Mouse (Mus musculus) liver, embryonic 14.5 days (tissue): ENCODE data around the gene Defb18. TPM values are rescaled to one million over a fixed set of nuclear protein-coding genes. Genes with fewer than 3 reads are reported as not detected.
"Not testable (repeated sequence)": the region's sequence is repeated elsewhere in the genome, so short reads cannot be mapped to it uniquely, and the experiment has no call there.

Experiments
- ATAC-seq: fragments of 200-750 bp; cut with Nextera tagmentation; 2 replicates; pipeline ENCODE4 v1.8.0; 2017; ENCODE audit warnings: moderate number of reproducible peaks, mild to moderate bottlenecking, moderate library complexity; ENCODE audit not compliant: insufficient read depth
- DNase-seq, 3 experiments: peaks; one replicate each; pipeline ENCODE4 v3.0.0-alpha.2; 2012 to 2013; ENCODE audit warnings: low read depth in 3 of 3, low spot score in 3 of 3
- H3K27ac ChIP-seq: fragments of 300-500 bp; sonication (generic); 2 replicates; pipeline ENCODE4 v1.5.1; 2014; ENCODE audit warnings: moderate library complexity, mild to moderate bottlenecking, control low read depth, inconsistent platforms
- H3K27me3 ChIP-seq: fragments of 300-500 bp; sonication (generic); 2 replicates; pipeline ENCODE4 v1.6.1; 2014; ENCODE audit warnings: mild to moderate bottlenecking, low read length, moderate library complexity; ENCODE audit not compliant: control insufficient read depth, insufficient read depth
- H3K36me3 ChIP-seq: fragments of 300-500 bp; sonication (generic); replicated peaks from 2 replicates; pipeline ENCODE4 v1.6.1; 2014; ENCODE audit warnings: low read depth; ENCODE audit not compliant: control insufficient read depth, insufficient read depth
- H3K4me1 ChIP-seq, 2 experiments: fragments of 200-500 bp in 1 of 2; fragments of 300-500 bp in 1 of 2; sonication (generic) in 1 of 2; replicated peaks; 2 replicates each; pipeline ENCODE4 v1.6.1; 2012 to 2014; ENCODE audit warnings: antibody characterized with exemption in 1 of 2, inconsistent platforms in 1 of 2, low read length in 1 of 2; ENCODE audit not compliant: control insufficient read depth in 2 of 2, insufficient read depth in 2 of 2
- H3K4me2 ChIP-seq: fragments of 300-500 bp; sonication (generic); 2 replicates; pipeline ENCODE4 v1.6.1; 2014; ENCODE audit warnings: low read depth, mild to moderate bottlenecking, control low read depth, moderate library complexity
- H3K4me3 ChIP-seq, 2 experiments: fragments of 200-500 bp in 1 of 2; fragments of 300-500 bp in 1 of 2; sonication (generic) in 1 of 2; 2 replicates each; pipeline ENCODE4 v1.5.1; 2012 to 2014; ENCODE audit warnings: low read depth in 2 of 2, low read length in 2 of 2, mild to moderate bottlenecking in 2 of 2, control low read depth in 1 of 2, inconsistent platforms in 1 of 2, moderate library complexity in 1 of 2; ENCODE audit not compliant: insufficient read depth in 1 of 2
- H3K9ac ChIP-seq: fragments of 300-500 bp; sonication (generic); replicated peaks from 2 replicates; pipeline ENCODE4 v1.6.1; 2014; ENCODE audit warnings: mild to moderate bottlenecking, control low read depth, moderate library complexity
- H3K9me3 ChIP-seq: fragments of 300-500 bp; sonication (generic); 2 replicates; pipeline ENCODE4 v1.6.1; 2016; ENCODE audit warnings: low read length, mixed read lengths; ENCODE audit not compliant: control insufficient read depth
- CTCF ChIP-seq: IDR thresholded peaks from 2 replicates; pipeline ENCODE4 v1.5.1; 2016; ENCODE audit warnings: antibody characterized with exemption, low read depth, control low read depth
- EP300 ChIP-seq: IDR thresholded peaks from 2 replicates; pipeline ENCODE4 v1.6.1; 2016; ENCODE audit warnings: antibody characterized with exemption, low read depth
- WGBS: fragments of 180-500 bp; shearing (Covaris S2); extraction: QIAGEN DNeasy Blood & Tissue Kit; methylation state at CpG from one replicate; pipeline ENCODE4 v1.1.7; 2014; ENCODE audit not compliant: insufficient replicate concordance; 5-methylcytosine and 5-hydroxymethylcytosine counted together
- polyA plus RNA-seq, 2 experiments: library from polyadenylated mRNA; depleted of rRNA in 1 of 2; stranded (reverse) in 1 of 2; unstranded in 1 of 2; fragments of >200 nt; fragmentation: Nextera tagmentation in 1 of 2; extraction: Ambion mirVana in 1 of 2; gene quantifications; 2 replicates each; pipeline versions ENCODE4 v1.2.1 to v1.2.3; 2012 to 2014

The Defb18 gene
- polyA plus RNA-seq (2012; rRNA removed) (not detected in 2 replicates), polyA plus RNA-seq (2014; fragmentation: Nextera tagmentation; extraction: Ambion mirVana) (not detected in 2 replicates)

DNA sequence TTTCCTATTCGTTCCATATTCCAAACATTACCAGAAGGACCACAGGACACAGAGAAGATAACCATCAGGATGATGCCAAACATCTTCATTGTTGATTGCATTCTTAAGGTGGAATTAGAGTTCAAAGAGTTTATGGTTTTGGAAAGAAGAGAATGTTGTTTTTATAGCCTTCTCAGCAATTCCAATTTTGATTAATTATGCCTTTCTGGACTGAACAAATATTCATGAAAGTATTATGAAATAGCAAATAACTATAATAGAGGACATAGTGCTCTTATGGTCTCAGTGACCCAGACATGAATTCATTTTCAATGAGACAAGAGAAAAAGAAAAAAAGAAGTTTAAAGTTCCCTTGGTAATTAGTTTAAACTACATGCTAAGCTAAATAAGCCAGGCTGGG lies at the start of gene Defb18:
Defb18 (minus strand) TSS at position 101 of the 400 bp plus-strand sequence.
- no peak for DNase-seq
- no peak for ATAC-seq

DNA sequence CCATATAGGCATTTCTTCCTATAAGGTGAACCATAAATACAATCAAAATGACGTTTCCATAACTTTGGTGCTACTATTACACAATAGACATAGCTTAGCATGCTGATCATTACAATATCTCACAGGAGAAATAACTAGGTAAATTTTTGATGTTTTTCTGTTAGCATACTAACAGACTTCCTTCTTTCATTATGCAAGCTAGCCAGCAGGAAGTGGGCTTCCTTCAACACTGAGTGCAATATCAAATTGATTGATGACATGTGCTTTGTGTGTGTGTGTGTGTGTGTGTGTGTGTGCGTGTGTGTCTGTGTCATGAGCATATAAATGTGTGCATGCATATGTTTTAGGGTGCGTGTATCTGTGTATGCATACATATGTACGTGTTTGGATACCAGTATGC lies 33.9 kb upstream of the Defb18 start:
- no peak overlapping the region for H3K4me3 ChIP-seq
- DNase-seq (no peak), ATAC-seq (no peak)
- H3K36me3 ChIP-seq = no peaks in the 10 kb centered on the region
- no peak overlapping the region for H3K27ac ChIP-seq
- no peak overlapping the region for H3K4me2 ChIP-seq
- no peaks in the 10 kb centered on the region for H3K9me3 ChIP-seq
- H3K4me1 ChIP-seq = no peaks in the 10 kb centered on the region
- 38% methylated on average over 4 of the region's 4 CpGs for WGBS
- H3K9ac ChIP-seq = no peak overlapping the region
- no peaks in the 10 kb centered on the region for H3K27me3 ChIP-seq
- TF ChIP-seq CTCF (no peak), EP300 (no peak)

More for the DNA sequence above, at the start of gene Defb18:
- Histone ChIP-seq H3K4me1 (no peaks in the 10 kb centered on the region), H3K9me3 (no peaks in the 10 kb centered on the region), H3K36me3 (no peaks in the 10 kb centered on the region), H3K4me3 (no peak within 1 kb of the TSS), H3K27me3 (no peaks in the 10 kb centered on the region), H3K9ac (no peak within 1 kb of the TSS), H3K4me2 (no peak within 1 kb of the TSS), H3K27ac (no peak within 1 kb of the TSS)
- TF ChIP-seq EP300 = no peak
- TF ChIP-seq CTCF = no peak
- WGBS = 33% methylated on average over 1 of the region's 1 CpGs

DNA sequence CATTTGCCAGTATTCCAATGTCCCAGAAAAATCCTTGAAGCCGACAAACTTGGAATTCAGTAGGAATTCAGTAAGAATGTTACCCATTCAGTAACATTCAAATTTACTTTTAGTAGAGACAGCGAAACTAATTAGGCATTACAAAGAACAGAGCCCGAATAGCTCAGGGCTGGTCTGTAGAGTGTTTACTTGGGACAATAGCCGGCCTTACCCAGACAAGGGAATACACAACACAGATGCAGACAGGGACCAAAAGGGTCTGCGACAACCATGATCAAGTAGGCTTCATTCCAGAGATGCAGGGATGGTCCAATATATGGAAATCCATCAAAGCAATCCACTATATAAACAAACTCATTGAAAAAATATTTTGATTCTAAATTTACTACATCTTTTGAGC lies 31.6 kb upstream of the Defb18 start:
- ATAC-seq = no peak
- 62% methylated on average over 5 of the region's 5 CpGs for WGBS
- DNase-seq = no peak
- Histone ChIP-seq H3K9me3 (no peaks in the 10 kb centered on the region), H3K4me1 (no peaks in the 10 kb centered on the region), H3K27ac (no peak overlapping the region), H3K4me3 (no peak overlapping the region), H3K9ac (no peak overlapping the region), H3K27me3 (no peaks in the 10 kb centered on the region), H3K4me2 (no peak overlapping the region), H3K36me3 (no peaks in the 10 kb centered on the region)
- no peak for TF ChIP-seq CTCF
- no peak for TF ChIP-seq EP300

DNA sequence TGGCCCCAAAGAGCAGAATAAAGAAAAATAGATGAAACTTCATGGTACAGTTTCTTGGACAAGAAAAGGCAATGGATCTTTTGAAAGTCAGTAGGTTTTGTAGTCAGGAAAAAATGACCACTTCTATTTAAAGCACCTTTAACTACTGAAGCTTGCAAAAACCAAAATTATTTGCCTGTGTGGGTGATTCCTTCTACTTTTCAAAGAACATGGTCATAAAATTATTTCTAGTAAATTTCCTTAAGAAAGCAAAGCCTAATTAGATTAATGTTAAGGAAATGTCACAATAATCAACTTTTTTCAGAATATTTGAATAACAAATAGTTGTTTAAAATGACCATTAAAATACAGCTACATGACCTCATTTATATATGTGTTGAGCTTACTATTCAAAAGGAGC lies 27.8 kb upstream of the Defb18 start, which contains the start of gene Defb41:
Defb41 (minus strand) TSS at position 101 of the 400 bp plus-strand sequence.
- no peak for TF ChIP-seq EP300
- no peak for TF ChIP-seq CTCF
- Histone ChIP-seq H3K9me3 (no peaks in the 10 kb centered on the region), H3K4me1 (no peaks in the 10 kb centered on the region), H3K4me2 (no peak within 1 kb of the TSS), H3K4me3 (no peak within 1 kb of the TSS), H3K27me3 (no peaks in the 10 kb centered on the region), H3K27ac (no peak within 1 kb of the TSS), H3K36me3 (no peaks in the 10 kb centered on the region), H3K9ac (no peak within 1 kb of the TSS)
- DNase-seq (no peak), ATAC-seq (no peak)

DNA sequence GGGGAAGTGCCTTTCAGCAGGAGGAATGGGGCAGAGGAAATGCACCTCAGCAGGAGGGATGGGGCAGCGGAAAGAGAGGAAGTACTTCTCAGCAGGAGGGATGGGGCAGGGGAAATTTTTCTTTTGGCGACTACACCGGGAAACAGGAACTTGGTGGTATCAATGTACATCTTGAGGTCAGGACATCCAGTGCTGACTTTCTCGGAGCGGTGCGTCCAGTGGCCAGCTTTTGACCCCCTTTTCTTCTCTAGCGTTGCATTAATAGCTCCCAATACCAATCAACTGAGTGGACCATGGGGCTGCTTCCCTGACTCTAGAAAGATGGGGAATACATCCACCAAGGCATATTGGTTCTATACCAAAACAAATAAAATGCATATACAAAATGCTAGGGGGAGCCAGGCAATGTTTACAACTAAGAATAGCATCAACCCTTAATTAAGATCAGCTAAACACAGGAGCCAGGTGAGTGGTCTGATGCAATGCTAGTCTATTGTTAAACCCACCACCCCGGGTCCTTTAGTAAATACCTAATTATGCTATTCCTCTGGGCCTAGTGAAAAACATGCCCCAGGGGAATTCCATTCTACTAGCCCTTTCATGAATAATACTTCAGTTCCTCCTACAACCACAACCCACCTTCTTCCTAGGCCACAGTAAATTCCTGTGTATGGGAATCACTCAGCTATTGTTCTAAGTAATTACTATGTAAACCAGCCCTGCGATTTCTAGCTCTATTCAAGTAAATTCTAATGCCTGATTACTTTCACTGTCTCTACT lies 8.7 kb upstream of the Defb18 start:
- not testable (repeated sequence) for ATAC-seq, H3K4me2 ChIP-seq, H3K4me3 ChIP-seq, H3K9me3 ChIP-seq, H3K36me3 ChIP-seq, H3K27me3 ChIP-seq, H3K9ac ChIP-seq, H3K27ac ChIP-seq, H3K4me1 ChIP-seq, DNase-seq
- WGBS = 61% methylated on average over 9 of the region's 9 CpGs
